Mouse (Mus musculus): ENCODE results near the gene B230104I21Rik.

Gene B230104I21Rik

DNA sequence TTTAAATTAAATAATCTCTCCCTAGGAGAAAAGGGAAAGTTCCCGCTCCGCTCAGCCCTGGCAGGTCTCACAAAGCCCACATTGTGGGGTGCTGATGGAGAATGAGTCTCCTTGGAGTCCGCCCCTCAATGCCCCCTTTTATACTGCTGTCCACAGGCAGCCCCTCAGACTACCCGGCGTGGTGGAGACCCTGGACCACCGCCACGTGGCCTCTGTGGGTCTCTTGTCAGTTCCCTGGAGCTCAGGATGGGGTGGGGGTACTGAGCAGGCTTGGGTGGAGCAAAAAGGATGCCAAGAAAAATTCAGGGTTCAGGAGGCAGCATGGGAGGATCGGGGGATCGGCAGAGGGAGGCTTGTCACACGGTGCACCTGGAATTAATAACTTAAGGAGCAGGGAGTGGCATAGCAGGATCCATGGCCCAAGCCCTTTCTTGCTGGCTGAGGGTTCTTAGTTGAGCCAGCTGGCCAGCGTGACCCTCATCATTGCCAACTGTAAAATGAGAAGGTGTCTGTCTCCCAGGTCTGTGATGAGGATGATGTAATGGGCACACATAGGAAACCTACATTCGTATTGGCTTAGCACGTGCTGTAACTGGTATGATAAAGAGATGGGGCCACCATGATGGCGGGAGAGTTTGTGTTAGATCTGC lies 60.9 kb downstream of the B230104I21Rik start:
- DNase-seq: no peak
